Mouse (Mus musculus) hindbrain, embryonic 13.5 days (tissue): Measurements from ENCODE around the gene Omg. TPM values are rescaled to one million over a fixed set of nuclear protein-coding genes. Genes with fewer than 3 reads are reported as not detected.

Experiments used
- ATAC-seq: fragments of 200-750 bp; cut with Nextera tagmentation; 2 replicates; pipeline ENCODE4 v1.8.0; 2017; ENCODE audit warnings: moderate TSS enrichment; ENCODE audit not compliant: low FRiP score
- H3K27ac ChIP-seq: fragments of 300-500 bp; sonication (generic); 2 replicates; pipeline ENCODE4 v1.5.1; 2015; ENCODE audit warnings: inconsistent platforms, mild to moderate bottlenecking, moderate library complexity
- H3K27me3 ChIP-seq: fragments of 300-500 bp; sonication (generic); 2 replicates; pipeline ENCODE4 v1.6.1; 2015; ENCODE audit warnings: mild to moderate bottlenecking, inconsistent platforms
- H3K36me3 ChIP-seq: fragments of 300-500 bp; sonication (generic); 2 replicates; pipeline ENCODE4 v1.6.1; 2015; ENCODE audit warnings: mild to moderate bottlenecking, inconsistent platforms
- H3K4me1 ChIP-seq: fragments of 300-500 bp; sonication (generic); replicated peaks from 2 replicates; pipeline ENCODE4 v1.6.1; 2015; ENCODE audit warnings: inconsistent platforms
- H3K4me2 ChIP-seq: fragments of 300-500 bp; sonication (generic); 2 replicates; pipeline ENCODE4 v1.6.1; 2015; ENCODE audit warnings: inconsistent platforms, mild to moderate bottlenecking, moderate library complexity
- H3K4me3 ChIP-seq: fragments of 300-500 bp; sonication (generic); 2 replicates; pipeline ENCODE4 v1.5.1; 2015; ENCODE audit warnings: mild to moderate bottlenecking, inconsistent platforms
- H3K9ac ChIP-seq: fragments of 300-500 bp; sonication (generic); 2 replicates; pipeline ENCODE4 v1.6.1; 2015; ENCODE audit warnings: mild to moderate bottlenecking, inconsistent platforms
- H3K9me3 ChIP-seq: fragments of 300-500 bp; sonication (generic); 2 replicates; pipeline ENCODE4 v1.6.1; 2016; ENCODE audit warnings: inconsistent platforms
- WGBS: fragments of 180-500 bp; shearing (Covaris S2); methylation state at CpG from one replicate; pipeline ENCODE4 v1.1.7; 2015; 5-methylcytosine and 5-hydroxymethylcytosine counted together
- polyA plus RNA-seq: library from polyadenylated mRNA; unstranded; fragments of >200 nt; fragmentation: Nextera tagmentation; extraction: Ambion mirVana; gene quantifications from 2 replicates; pipeline ENCODE4 v1.2.1, GENCODE M21; 2015

Gene Omg
- 1.3 and 2.1 TPM in 2 replicates for polyA plus RNA-seq

- Histone ChIP-seq H3K9ac (no peak within 1 kb of the TSS), H3K27ac (peak within 1 kb of the TSS; percentile 60), H3K4me3 (no peak within 1 kb of the TSS), H3K9me3 (no peaks in the 10 kb centered on the region), H3K36me3 (no peaks in the 10 kb centered on the region), H3K4me2 (0 out of 2 replicates have a peak within 1 kb of the TSS, but pooled peaks have one; percentile 13), H3K27me3 (no peaks in the 10 kb centered on the region), H3K4me1 (peaks cover 16% of the 10 kb centered on the region)
- ATAC-seq: no peak
- WGBS: 26% methylated on average over 8 of the region's 8 CpGs
These were observed at the start of gene Omg for GRCm38 (mm10) chr11:79503845-79504244. Gene Omg, minus strand, starts transcription at chr11:79504084.

GRCm38 (mm10) chr11:79552622-79553021, 48.7 kb upstream of the Omg start:
- Histone ChIP-seq H3K36me3 (peaks cover 84% of the 10 kb centered on the region), H3K9ac (no peak overlapping the region), H3K27ac (no peak overlapping the region), H3K4me1 (no peaks in the 10 kb centered on the region), H3K9me3 (no peaks in the 10 kb centered on the region), H3K4me2 (no peak overlapping the region), H3K27me3 (no peaks in the 10 kb centered on the region), H3K4me3 (no peak overlapping the region)
- WGBS: 87% methylated on average over 1 of the region's 1 CpGs
- ATAC-seq: no peak

- Histone ChIP-seq H3K27ac (no peak overlapping the region), H3K4me3 (no peak overlapping the region), H3K36me3 (peaks cover 32% of the 10 kb centered on the region), H3K27me3 (no peaks in the 10 kb centered on the region), H3K4me1 (no peaks in the 10 kb centered on the region; the same call in 1 of the 2 replicates), H3K9me3 (no peaks in the 10 kb centered on the region), H3K4me2 (no peak overlapping the region), H3K9ac (no peak overlapping the region)
- 100% methylated on average over 3 of the region's 3 CpGs for WGBS
- no peak for ATAC-seq
These were observed 32.4 kb upstream of the Omg start for GRCm38 (mm10) chr11:79536293-79536692.

- Histone ChIP-seq H3K4me3 (no peak overlapping the region), H3K4me2 (no peak overlapping the region), H3K36me3 (peaks cover 30% of the 10 kb centered on the region), H3K4me1 (no peaks in the 10 kb centered on the region; the same call in 1 of the 2 replicates), H3K9me3 (no peaks in the 10 kb centered on the region), H3K27me3 (no peaks in the 10 kb centered on the region), H3K27ac (no peak overlapping the region), H3K9ac (no peak overlapping the region)
- WGBS: 91% methylated on average over 4 of the region's 4 CpGs
- ATAC-seq: no peak
These were observed 31.7 kb upstream of the Omg start for GRCm38 (mm10) chr11:79535554-79535953.

- H3K36me3 ChIP-seq: peaks cover 20% of the 10 kb centered on the region
- no peak overlapping the region for H3K4me2 ChIP-seq
- 88% methylated on average over 8 of the region's 8 CpGs for WGBS
- no peaks in the 10 kb centered on the region; the same call in 1 of the 2 replicates for H3K4me1 ChIP-seq
- no peak overlapping the region for H3K9ac ChIP-seq
- ATAC-seq: no peak
- H3K27ac ChIP-seq: no peak overlapping the region
- no peaks in the 10 kb centered on the region for H3K27me3 ChIP-seq
- no peak overlapping the region for H3K4me3 ChIP-seq
- H3K9me3 ChIP-seq: no peaks in the 10 kb centered on the region
These were observed 30.2 kb upstream of the Omg start for GRCm38 (mm10) chr11:79533950-79534690.

- Histone ChIP-seq H3K36me3 (peaks cover 25% of the 10 kb centered on the region), H3K4me2 (no peak overlapping the region), H3K27ac (no peak overlapping the region), H3K27me3 (no peaks in the 10 kb centered on the region), H3K9ac (no peak overlapping the region), H3K4me1 (no peaks in the 10 kb centered on the region; the same call in 1 of the 2 replicates), H3K4me3 (no peak overlapping the region), H3K9me3 (no peaks in the 10 kb centered on the region)
- 93% methylated on average over 6 of the region's 6 CpGs for WGBS
- no peak for ATAC-seq
These were observed 29.4 kb upstream of the Omg start for GRCm38 (mm10) chr11:79533311-79533710.

- Histone ChIP-seq H3K9me3 (no peaks in the 10 kb centered on the region), H3K4me1 (no peaks in the 10 kb centered on the region; the same call in 1 of the 2 replicates), H3K36me3 (peaks cover 20% of the 10 kb centered on the region), H3K4me2 (no peak overlapping the region), H3K9ac (no peak overlapping the region), H3K27ac (no peak overlapping the region), H3K4me3 (no peak overlapping the region), H3K27me3 (no peaks in the 10 kb centered on the region)
- no peak for ATAC-seq
- WGBS: 94% methylated on average over 4 of the region's 4 CpGs
These were observed 27.6 kb upstream of the Omg start for GRCm38 (mm10) chr11:79531485-79531884.

- H3K9me3 ChIP-seq: no peaks in the 10 kb centered on the region
- 96% methylated on average over 11 of the region's 11 CpGs for WGBS
- H3K4me3 ChIP-seq: no peak overlapping the region
- H3K4me1 ChIP-seq: no peaks in the 10 kb centered on the region; the same call in 1 of the 2 replicates
- peaks cover 18% of the 10 kb centered on the region for H3K36me3 ChIP-seq
- no peaks in the 10 kb centered on the region for H3K27me3 ChIP-seq
- no peak for ATAC-seq
- no peak overlapping the region for H3K27ac ChIP-seq
- no peak overlapping the region for H3K4me2 ChIP-seq
- H3K9ac ChIP-seq: no peak overlapping the region
These were observed 26.9 kb upstream of the Omg start for GRCm38 (mm10) chr11:79530774-79531173.

GRCm38 (mm10) chr11:79530333-79530761, 26.5 kb upstream of the Omg start, which contains the start of the genes Evi2 and Evi2a:
Gene Evi2, minus strand, starts transcription at chr11:79530589.
Gene Evi2a, minus strand, starts transcription at chr11:79530609.
- no peak within 1 kb of the TSS for H3K9ac ChIP-seq
- no peak within 1 kb of the TSS for H3K4me3 ChIP-seq
- 81% methylated on average over 7 of the region's 7 CpGs for WGBS
- H3K4me2 ChIP-seq: no peak within 1 kb of the TSS
- H3K9me3 ChIP-seq: no peaks in the 10 kb centered on the region
- H3K27ac ChIP-seq: no peak within 1 kb of the TSS
- no peaks in the 10 kb centered on the region for H3K27me3 ChIP-seq
- H3K36me3 ChIP-seq: peaks cover 18% of the 10 kb centered on the region
- no peak for ATAC-seq
- H3K4me1 ChIP-seq: no peaks in the 10 kb centered on the region; the same call in 1 of the 2 replicates

- no peak for ATAC-seq
- no peak overlapping the region for H3K27ac ChIP-seq
- H3K9me3 ChIP-seq: no peaks in the 10 kb centered on the region
- no peaks in the 10 kb centered on the region for H3K27me3 ChIP-seq
- no peak overlapping the region for H3K4me3 ChIP-seq
- 72% methylated on average over 2 of the region's 2 CpGs for WGBS
- no peak overlapping the region for H3K9ac ChIP-seq
- H3K36me3 ChIP-seq: peaks cover 18% of the 10 kb centered on the region
- H3K4me2 ChIP-seq: no peak overlapping the region
- H3K4me1 ChIP-seq: no peaks in the 10 kb centered on the region; the same call in 1 of the 2 replicates
These were observed 25.9 kb upstream of the Omg start for GRCm38 (mm10) chr11:79529736-79530135.

- Histone ChIP-seq H3K9me3 (no peaks in the 10 kb centered on the region), H3K27ac (no peak overlapping the region), H3K4me2 (no peak overlapping the region), H3K27me3 (no peaks in the 10 kb centered on the region), H3K4me3 (no peak overlapping the region), H3K36me3 (peaks cover 18% of the 10 kb centered on the region), H3K4me1 (no peaks in the 10 kb centered on the region; the same call in 1 of the 2 replicates), H3K9ac (no peak overlapping the region)
- 98% methylated on average over 6 of the region's 6 CpGs for WGBS
- ATAC-seq: no peak
These were observed 25.3 kb upstream of the Omg start for GRCm38 (mm10) chr11:79529226-79529625.

GRCm38 (mm10) chr11:79528601-79529000, 24.7 kb upstream of the Omg start:
- Histone ChIP-seq H3K27ac (no peak overlapping the region), H3K27me3 (no peaks in the 10 kb centered on the region), H3K9me3 (no peaks in the 10 kb centered on the region), H3K4me1 (no peaks in the 10 kb centered on the region), H3K4me3 (no peak overlapping the region), H3K36me3 (peaks cover 18% of the 10 kb centered on the region), H3K4me2 (no peak overlapping the region), H3K9ac (no peak overlapping the region)
- ATAC-seq: no peak
- 95% methylated on average over 3 of the region's 3 CpGs for WGBS
